Mouse (Mus musculus) heart, adult 2 months (tissue): ENCODE measurements around the gene Chid1.

ENCODE experiments used
- CTCF ChIP-seq: fragments of 200-600 bp; IDR thresholded peaks from 2 replicates; pipeline ENCODE4 v1.8.1; 2022; ENCODE audit warnings: antibody characterized with exemption, mild to moderate bottlenecking, moderate library complexity
- EP300 ChIP-seq: fragments of 200-500 bp; IDR thresholded peaks from 2 replicates; pipeline ENCODE4 v1.6.1; 2011; ENCODE audit warnings: low read depth, low read length, control low read depth; ENCODE audit not compliant: insufficient read depth
- POLR2A ChIP-seq: fragments of 200-500 bp; IDR thresholded peaks from 2 replicates; pipeline ENCODE4 v1.6.1; 2011; ENCODE audit warnings: mild to moderate bottlenecking, low read depth, low read length, control low read depth; ENCODE audit not compliant: insufficient read depth

DNA sequence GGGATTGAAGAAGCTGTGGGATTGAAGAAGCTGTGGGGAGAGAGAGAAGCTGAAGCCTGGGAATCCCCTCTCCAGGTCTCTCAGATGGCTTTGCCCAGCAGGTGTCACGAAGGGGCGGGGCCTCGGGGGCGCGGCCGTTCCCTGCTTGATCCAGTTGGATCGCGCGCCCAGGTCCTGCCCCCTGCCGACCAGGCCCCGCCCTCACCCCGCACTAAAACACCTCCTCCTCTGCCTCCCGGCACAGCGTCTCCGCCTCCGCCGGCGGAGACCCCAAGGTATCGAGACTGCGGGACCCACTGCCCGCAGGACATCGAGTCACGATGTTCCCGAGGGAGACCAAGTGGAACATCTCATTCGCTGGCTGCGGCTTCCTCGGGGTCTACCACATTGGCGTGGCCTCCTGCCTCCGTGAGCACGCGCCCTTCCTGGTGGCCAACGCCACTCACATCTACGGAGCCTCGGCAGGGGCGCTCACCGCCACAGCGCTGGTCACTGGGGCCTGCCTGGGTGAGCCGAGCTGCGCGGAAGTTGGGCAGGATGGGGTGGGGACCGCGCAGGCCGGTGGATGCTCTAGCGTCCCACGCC lies 84.6 kb downstream of the Chid1 start, which contains the start of gene Pnpla2:
- TF ChIP-seq CTCF (peak; percentile 32; the same call in 1 of the 2 replicates), POLR2A (peak; percentile 99), EP300 (peak; percentile 83; the same call in 1 of the 2 replicates)
